Mouse (Mus musculus) neural tube, embryonic 15.5 days (tissue): ENCODE results near the gene Rhog. TPM values are rescaled to one million over a fixed set of nuclear protein-coding genes. Genes with fewer than 3 reads are reported as not detected.
A peak's percentile ranks its signal among the peaks of the same experiment; 100 is the strongest.
"Not testable (repeated sequence)": the region's sequence is repeated elsewhere in the genome, so short reads cannot be mapped to it uniquely, and the experiment has no call there.

Experiments
- ATAC-seq: fragments of 200-750 bp; cut with Nextera tagmentation; 2 replicates; pipeline ENCODE4 v1.8.0; 2017; ENCODE audit warnings: mild to moderate bottlenecking, moderate TSS enrichment, moderate library complexity; ENCODE audit not compliant: low FRiP score
- H3K27ac ChIP-seq: fragments of 300-500 bp; sonication (generic); replicated peaks from 2 replicates; pipeline ENCODE4 v1.5.1; 2015; ENCODE audit warnings: mild to moderate bottlenecking, inconsistent platforms
- H3K27me3 ChIP-seq: fragments of 300-500 bp; sonication (generic); replicated peaks from 2 replicates; pipeline ENCODE4 v1.6.1; 2015; ENCODE audit warnings: inconsistent platforms
- H3K36me3 ChIP-seq: fragments of 300-500 bp; sonication (generic); 2 replicates; pipeline ENCODE4 v1.6.1; 2015; ENCODE audit warnings: inconsistent platforms
- H3K4me1 ChIP-seq: fragments of 300-500 bp; sonication (generic); 2 replicates; pipeline ENCODE4 v1.6.1; 2015; ENCODE audit warnings: inconsistent platforms
- H3K4me2 ChIP-seq: fragments of 300-500 bp; sonication (generic); 2 replicates; pipeline ENCODE4 v1.6.1; 2015; ENCODE audit warnings: inconsistent platforms, mild to moderate bottlenecking, moderate library complexity
- H3K4me3 ChIP-seq: fragments of 300-500 bp; sonication (generic); replicated peaks from 2 replicates; pipeline ENCODE4 v1.5.1; 2015; ENCODE audit warnings: mild to moderate bottlenecking, inconsistent platforms
- H3K9ac ChIP-seq: fragments of 300-500 bp; sonication (generic); replicated peaks from 2 replicates; pipeline ENCODE4 v1.6.1; 2015; ENCODE audit warnings: mild to moderate bottlenecking, inconsistent platforms
- H3K9me3 ChIP-seq: fragments of 300-500 bp; sonication (generic); replicated peaks from 2 replicates; pipeline ENCODE4 v1.6.1; 2016; ENCODE audit warnings: inconsistent platforms
- WGBS: fragments of 180-500 bp; shearing (Covaris S2); methylation state at CpG from one replicate; pipeline ENCODE4 v1.1.7; 2015; ENCODE audit warnings: mixed read lengths; 5-methylcytosine and 5-hydroxymethylcytosine counted together
- polyA plus RNA-seq: library from polyadenylated mRNA; unstranded; fragments of >200 nt; fragmentation: Nextera tagmentation; extraction: Ambion mirVana; gene quantifications from 2 replicates; pipeline ENCODE4 v1.2.1, GENCODE M21; 2015

The Rhog gene
- polyA plus RNA-seq, 1 experiment from 2014 or later, result 18.4 TPM

- Histone ChIP-seq H3K4me3 (peak overlapping the region; percentile 81), H3K4me1 (peaks cover 17% of the 10 kb centered on the region), H3K9me3 (no peaks in the 10 kb centered on the region), H3K27me3 (no peaks in the 10 kb centered on the region), H3K27ac (peak overlapping the region; percentile 74), H3K9ac (peak overlapping the region; percentile 54), H3K4me2 (peak overlapping the region; percentile 82), H3K36me3 (no peaks in the 10 kb centered on the region)
- peak; percentile 94 for ATAC-seq
- under 1% methylated on average over 34 of the region's 34 CpGs for WGBS
These were observed 11.3 kb upstream of the Rhog start for GRCm38 (mm10) chr7:102267113-102267579.

GRCm38 (mm10) chr7:102266401-102267042 is 10.7 kb upstream of the Rhog start:
- H3K4me3 ChIP-seq, result peak overlapping the region; percentile 81; the same call in 1 of the 2 replicates
- 56% methylated on average over 14 of the region's 14 CpGs for WGBS
- no peaks in the 10 kb centered on the region for H3K9me3 ChIP-seq
- no peak overlapping the region for H3K27ac ChIP-seq
- peak; percentile 42 for ATAC-seq
- H3K9ac ChIP-seq, result no peak overlapping the region
- peaks cover 17% of the 10 kb centered on the region for H3K4me1 ChIP-seq
- H3K27me3 ChIP-seq, result no peaks in the 10 kb centered on the region
- no peaks in the 10 kb centered on the region for H3K36me3 ChIP-seq
- H3K4me2 ChIP-seq, result peak overlapping the region; percentile 82

GRCm38 (mm10) chr7:102266021-102266400 is 10.2 kb upstream of the Rhog start:
- not testable (repeated sequence) for H3K36me3 ChIP-seq, H3K9me3 ChIP-seq, H3K27ac ChIP-seq, ATAC-seq, H3K4me2 ChIP-seq, H3K27me3 ChIP-seq, H3K4me3 ChIP-seq, H3K9ac ChIP-seq
- peaks cover 17% of the 10 kb centered on the region for H3K4me1 ChIP-seq
- WGBS, result 96% methylated on average over 10 of the region's 10 CpGs

- 92% methylated on average over 2 of the region's 2 CpGs for WGBS
- Histone ChIP-seq H3K4me3 (no peak overlapping the region), H3K9ac (no peak overlapping the region), H3K4me1 (peaks cover 4% of the 10 kb centered on the region; the same call in 1 of the 2 replicates), H3K27me3 (no peaks in the 10 kb centered on the region), H3K9me3 (no peaks in the 10 kb centered on the region), H3K27ac (no peak overlapping the region), H3K36me3 (no peaks in the 10 kb centered on the region), H3K4me2 (no peak overlapping the region)
- ATAC-seq, result no peak
These were observed 7.2 kb upstream of the Rhog start for GRCm38 (mm10) chr7:102263020-102263419.

GRCm38 (mm10) chr7:102260518-102260917 is 4.7 kb upstream of the Rhog start:
- ATAC-seq, result no peak
- no peaks in the 10 kb centered on the region for H3K36me3 ChIP-seq
- 93% methylated on average over 1 of the region's 1 CpGs for WGBS
- no peak overlapping the region for H3K27ac ChIP-seq
- no peak overlapping the region for H3K9ac ChIP-seq
- H3K27me3 ChIP-seq, result no peaks in the 10 kb centered on the region
- H3K4me1 ChIP-seq, result no peaks in the 10 kb centered on the region
- no peaks in the 10 kb centered on the region for H3K9me3 ChIP-seq
- H3K4me3 ChIP-seq, result no peak overlapping the region
- H3K4me2 ChIP-seq, result no peak overlapping the region

- no peaks in the 10 kb centered on the region for H3K9me3 ChIP-seq
- 88% methylated on average over 10 of the region's 10 CpGs for WGBS
- no peaks in the 10 kb centered on the region for H3K36me3 ChIP-seq
- H3K27ac ChIP-seq, result no peak overlapping the region
- no peak overlapping the region for H3K4me3 ChIP-seq
- ATAC-seq, result no peak
- no peak overlapping the region for H3K9ac ChIP-seq
- no peaks in the 10 kb centered on the region for H3K4me1 ChIP-seq
- H3K27me3 ChIP-seq, result no peaks in the 10 kb centered on the region
- no peak overlapping the region for H3K4me2 ChIP-seq
These were observed 4.0 kb upstream of the Rhog start for GRCm38 (mm10) chr7:102259716-102260479.

- Histone ChIP-seq H3K9me3 (no peaks in the 10 kb centered on the region), H3K27ac (no peak overlapping the region)
- 61% methylated on average over 3 of the region's 3 CpGs for WGBS
These were observed 2.9 kb upstream of the Rhog start for GRCm38 (mm10) chr7:102258753-102259152.

GRCm38 (mm10) chr7:102258189-102258588 is 2.3 kb upstream of the Rhog start:
- H3K4me3 ChIP-seq, result no peak overlapping the region

More at GRCm38 (mm10) chr7:102258753-102259152, 2.9 kb upstream of the Rhog start:
- Histone ChIP-seq H3K4me2 (no peak overlapping the region), H3K36me3 (no peaks in the 10 kb centered on the region), H3K27me3 (no peaks in the 10 kb centered on the region), H3K4me3 (no peak overlapping the region), H3K4me1 (no peaks in the 10 kb centered on the region), H3K9ac (no peak overlapping the region)
- no peak for ATAC-seq

GRCm38 (mm10) chr7:102256636-102257035 is 782 bp upstream of the Rhog start:
- Histone ChIP-seq H3K4me3 (no peak overlapping the region), H3K4me2 (no peak overlapping the region), H3K27me3 (no peaks in the 10 kb centered on the region), H3K9ac (no peak overlapping the region), H3K4me1 (no peaks in the 10 kb centered on the region), H3K27ac (no peak overlapping the region), H3K9me3 (no peaks in the 10 kb centered on the region), H3K36me3 (no peaks in the 10 kb centered on the region)
- 84% methylated on average over 3 of the region's 3 CpGs for WGBS
- ATAC-seq, result no peak

More at GRCm38 (mm10) chr7:102258189-102258588, 2.3 kb upstream of the Rhog start:
- Histone ChIP-seq H3K27me3 (no peaks in the 10 kb centered on the region), H3K4me1 (no peaks in the 10 kb centered on the region), H3K36me3 (no peaks in the 10 kb centered on the region), H3K4me2 (no peak overlapping the region), H3K27ac (no peak overlapping the region), H3K9me3 (no peaks in the 10 kb centered on the region), H3K9ac (no peak overlapping the region)
- 17% methylated on average over 4 of the region's 4 CpGs for WGBS
- ATAC-seq, result peak; percentile 75; the same call in 1 of the 2 replicates

- Histone ChIP-seq H3K9me3 (no peaks in the 10 kb centered on the region), H3K4me3 (no peak overlapping the region), H3K36me3 (no peaks in the 10 kb centered on the region), H3K27ac (no peak overlapping the region), H3K27me3 (no peaks in the 10 kb centered on the region), H3K4me2 (no peak overlapping the region), H3K4me1 (peaks cover 19% of the 10 kb centered on the region), H3K9ac (no peak overlapping the region)
- WGBS, result 83% methylated on average over 1 of the region's 1 CpGs
- ATAC-seq, result no peak
These were observed 2.2 kb downstream of the Rhog start for GRCm38 (mm10) chr7:102253631-102254030.

GRCm38 (mm10) chr7:102250631-102251214 is 5.1 kb downstream of the Rhog start:
- Histone ChIP-seq H3K9me3 (no peaks in the 10 kb centered on the region), H3K4me3 (peak overlapping the region; percentile 69), H3K9ac (peak overlapping the region; percentile 77), H3K36me3 (no peaks in the 10 kb centered on the region), H3K4me2 (peak overlapping the region; percentile 96), H3K27me3 (no peaks in the 10 kb centered on the region), H3K4me1 (peaks cover 47% of the 10 kb centered on the region), H3K27ac (peak overlapping the region; percentile 88)
- ATAC-seq, result peak; percentile 77
- WGBS, result under 1% methylated on average over 33 of the region's 33 CpGs
